Mouse (Mus musculus): ENCODE data around the gene Crtc1. TPM values are rescaled to one million over a fixed set of nuclear protein-coding genes. Genes with fewer than 3 reads are reported as not detected.

Gene Crtc1
- total RNA-seq, 2 experiments from 2014 or later, result 109 TPM

GRCm38 (mm10) chr8:70394269-70394998, 44.9 kb downstream of the Crtc1 start:
- no peak for DNase-seq
- intact Hi-C loops (cut with DNase I), result no loop called here

GRCm38 (mm10) chr8:70393087-70393486, 46.3 kb downstream of the Crtc1 start:
- DNase-seq, result no peak
- intact Hi-C loops (cut with DNase I), result no loop called here

DNA sequence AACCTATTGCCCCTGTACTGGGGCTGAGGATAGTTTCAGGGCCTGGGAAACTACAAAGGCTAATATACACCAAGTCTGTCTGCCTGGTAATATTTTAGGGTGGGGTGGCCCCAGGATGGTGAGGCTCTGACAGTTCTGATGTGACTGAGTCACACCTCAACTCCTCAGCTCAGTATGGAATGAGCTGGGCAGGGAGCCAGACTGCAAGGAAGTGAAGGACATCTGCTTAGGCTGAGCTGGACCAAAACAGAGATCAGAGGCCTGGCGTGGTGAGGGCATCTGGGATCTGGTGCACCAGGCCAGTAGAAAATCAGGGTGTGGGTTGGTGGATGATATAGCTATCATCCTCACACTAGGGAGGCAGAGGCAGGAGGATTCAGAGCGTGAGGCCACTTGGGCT, 49.7 kb downstream of the Crtc1 start:
- intact Hi-C loops (cut with DNase I), result no loop called here
- no peak for DNase-seq

GRCm38 (mm10) chr8:70383287-70383686, 56.1 kb downstream of the Crtc1 start:
- intact Hi-C loops (cut with DNase I), result loop anchor here (5.0 kb wide), 1 partner anchor 119 kb away; no protein-coding TSS in a partner anchor
- DNase-seq, result peak; percentile 73

GRCm38 (mm10) chr8:70380069-70380468, 59.3 kb downstream of the Crtc1 start:
- intact Hi-C loops (cut with DNase I), result loop anchor here (5.0 kb wide), 1 partner anchor 122 kb away; no protein-coding TSS in a partner anchor
- DNase-seq, result no peak

DNA sequence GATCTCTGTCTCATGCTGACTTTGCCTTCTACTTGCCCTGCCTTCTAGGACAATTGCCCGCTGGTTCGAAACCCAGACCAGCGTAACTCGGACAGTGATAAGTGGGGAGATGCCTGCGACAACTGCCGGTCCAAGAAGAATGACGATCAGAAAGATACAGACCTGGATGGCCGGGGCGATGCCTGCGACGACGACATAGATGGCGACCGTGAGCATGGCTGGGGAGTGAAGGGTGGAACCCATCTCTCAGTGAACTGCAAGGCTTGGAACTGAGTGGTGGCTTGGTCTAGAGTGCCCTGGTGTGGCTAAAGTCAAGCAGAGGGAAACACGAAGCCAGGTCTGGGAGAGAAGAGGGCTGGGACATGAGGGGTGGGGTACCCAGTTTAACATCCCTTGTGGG, 62.3 kb downstream of the Crtc1 start:
- no peak for DNase-seq
- intact Hi-C loops (cut with DNase I), result no loop called here

- intact Hi-C loops (cut with DNase I), result no loop called here
- no peak for DNase-seq
Observed at GRCm38 (mm10) chr8:70376275-70376741, 63.1 kb downstream of the Crtc1 start.

- no peak for DNase-seq
- intact Hi-C loops (cut with DNase I), result no loop called here
Observed at GRCm38 (mm10) chr8:70375212-70375859, 64.0 kb downstream of the Crtc1 start.

GRCm38 (mm10) chr8:70374318-70374927, 65.0 kb downstream of the Crtc1 start:
- intact Hi-C loops (cut with DNase I), result no loop called here

GRCm38 (mm10) chr8:70373397-70374317, 65.7 kb downstream of the Crtc1 start, which contains the start of gene Comp:
Comp (plus strand) TSS chr8:70373558.
- intact Hi-C loops (cut with DNase I), result no loop called here

More at GRCm38 (mm10) chr8:70374318-70374927, 65.0 kb downstream of the Crtc1 start:
- DNase-seq, result peak; percentile 58

DNA sequence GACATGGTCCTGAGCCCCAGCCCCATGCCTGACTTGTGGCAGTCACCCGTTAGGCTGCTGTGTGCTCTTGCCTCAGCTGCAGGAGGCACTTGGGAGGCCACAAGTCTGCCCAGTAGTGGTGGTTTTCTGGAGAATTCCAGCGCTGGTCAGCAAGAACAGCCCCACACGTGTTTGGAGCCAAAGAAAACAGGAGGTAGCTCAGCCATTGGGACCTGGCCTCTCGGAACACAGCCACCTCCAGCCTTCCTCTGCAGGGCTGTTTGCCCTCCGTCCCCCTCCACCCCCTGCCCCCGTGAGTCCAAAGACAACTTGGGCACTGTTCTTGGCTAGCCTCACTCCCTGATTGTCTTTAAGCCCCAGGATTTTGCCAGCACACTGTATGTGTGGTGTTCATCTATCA, 67.4 kb downstream of the Crtc1 start:
- intact Hi-C loops (cut with DNase I), result no loop called here
- DNase-seq, result no peak

More at GRCm38 (mm10) chr8:70373397-70374317, 65.7 kb downstream of the Crtc1 start, which contains the start of gene Comp:
- no peak for DNase-seq

- DNase-seq, result no peak
- intact Hi-C loops (cut with DNase I), result no loop called here
Observed at GRCm38 (mm10) chr8:70370476-70370875, 68.9 kb downstream of the Crtc1 start.

DNA sequence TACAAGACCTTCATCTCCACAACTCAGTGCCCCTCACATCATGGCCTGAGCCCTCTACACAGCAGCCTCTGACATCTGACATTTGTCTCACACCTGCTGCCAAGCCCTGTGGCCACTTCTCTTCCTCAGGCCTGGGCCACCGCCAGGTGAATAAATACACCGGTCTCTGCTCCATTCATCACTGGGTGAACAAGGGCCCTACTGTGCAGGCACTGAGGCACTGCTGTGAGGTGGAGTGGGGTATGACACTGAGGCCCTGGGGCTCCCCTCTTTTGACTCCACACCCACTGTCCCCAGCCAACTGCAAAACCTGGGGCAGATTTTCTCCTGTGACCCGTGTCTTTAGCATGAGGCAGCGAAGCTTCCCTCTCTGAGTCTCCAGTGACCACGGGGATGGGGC, 72.8 kb downstream of the Crtc1 start:
- no peak for DNase-seq
- intact Hi-C loops (cut with DNase I), result no loop called here

DNA sequence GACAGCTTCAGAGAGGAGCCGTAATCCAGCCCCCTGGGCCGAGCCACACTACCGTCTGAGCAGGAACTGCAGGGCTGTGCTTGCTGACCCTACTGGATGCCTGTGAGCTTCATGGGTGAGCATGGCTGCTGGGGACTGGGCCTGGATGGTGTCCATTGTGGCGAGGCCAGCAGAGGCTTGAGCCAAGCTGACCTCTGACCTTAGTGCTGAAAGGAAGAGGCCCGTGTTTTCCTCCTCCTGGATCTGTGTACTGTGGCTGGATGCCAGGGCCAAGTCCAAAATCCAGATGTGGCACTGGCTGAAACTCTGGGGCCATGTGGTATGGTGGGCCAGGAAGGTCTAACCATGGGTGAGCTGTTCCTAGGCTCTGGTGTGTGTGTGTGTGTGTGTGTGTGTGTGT, 75.3 kb downstream of the Crtc1 start:
- intact Hi-C loops (cut with DNase I), result no loop called here
- no peak for DNase-seq

GRCm38 (mm10) chr8:70361484-70362032, 77.8 kb downstream of the Crtc1 start:
- no peak for DNase-seq
- intact Hi-C loops (cut with DNase I), result no loop called here

GRCm38 (mm10) chr8:70360769-70361168, 78.6 kb downstream of the Crtc1 start:
- intact Hi-C loops (cut with DNase I), result no loop called here
- no peak for DNase-seq

- DNase-seq, result peak; percentile 57
- intact Hi-C loops (cut with DNase I), result no loop called here
Observed at GRCm38 (mm10) chr8:70359411-70359810, 80.0 kb downstream of the Crtc1 start.

- no peak for DNase-seq
- intact Hi-C loops (cut with DNase I), result no loop called here
Observed at GRCm38 (mm10) chr8:70356111-70356510, 83.3 kb downstream of the Crtc1 start.

GRCm38 (mm10) chr8:70354004-70354403, 85.4 kb downstream of the Crtc1 start:
- no peak for DNase-seq
- intact Hi-C loops (cut with DNase I), result no loop called here

GRCm38 (mm10) chr8:70353194-70353817, 86.1 kb downstream of the Crtc1 start, which contains the start of gene Upf1:
Upf1 (minus strand) TSS chr8:70353278.
- intact Hi-C loops (cut with DNase I), result no loop called here
- peak; percentile 100 for DNase-seq
